Mouse (Mus musculus) CD4-positive helper T cell, adult 2 months (primary cell): ENCODE results near the gene Pafah2.

Source experiments
- DNase-seq: peaks from one replicate; pipeline ENCODE4 v3.0.0-alpha.2; 2012; ENCODE audit warnings: low read depth, missing footprints, low spot score

Gene Pafah2

GRCm38 (mm10) chr4:134395977-134396825 lies at the start of gene Pafah2:
Gene Pafah2 (plus strand): TSS chr4:134396320.
- DNase-seq = peak; percentile 98

- no peak for DNase-seq
Measured at GRCm38 (mm10) chr4:134348078-134348477, 48.0 kb upstream of the Pafah2 start.

GRCm38 (mm10) chr4:134348545-134348944 lies 47.6 kb upstream of the Pafah2 start:
- DNase-seq = no peak

- DNase-seq = no peak
Measured at GRCm38 (mm10) chr4:134349829-134350228, 46.3 kb upstream of the Pafah2 start.

- DNase-seq = no peak
Measured at GRCm38 (mm10) chr4:134350641-134351040, 45.5 kb upstream of the Pafah2 start.

DNA sequence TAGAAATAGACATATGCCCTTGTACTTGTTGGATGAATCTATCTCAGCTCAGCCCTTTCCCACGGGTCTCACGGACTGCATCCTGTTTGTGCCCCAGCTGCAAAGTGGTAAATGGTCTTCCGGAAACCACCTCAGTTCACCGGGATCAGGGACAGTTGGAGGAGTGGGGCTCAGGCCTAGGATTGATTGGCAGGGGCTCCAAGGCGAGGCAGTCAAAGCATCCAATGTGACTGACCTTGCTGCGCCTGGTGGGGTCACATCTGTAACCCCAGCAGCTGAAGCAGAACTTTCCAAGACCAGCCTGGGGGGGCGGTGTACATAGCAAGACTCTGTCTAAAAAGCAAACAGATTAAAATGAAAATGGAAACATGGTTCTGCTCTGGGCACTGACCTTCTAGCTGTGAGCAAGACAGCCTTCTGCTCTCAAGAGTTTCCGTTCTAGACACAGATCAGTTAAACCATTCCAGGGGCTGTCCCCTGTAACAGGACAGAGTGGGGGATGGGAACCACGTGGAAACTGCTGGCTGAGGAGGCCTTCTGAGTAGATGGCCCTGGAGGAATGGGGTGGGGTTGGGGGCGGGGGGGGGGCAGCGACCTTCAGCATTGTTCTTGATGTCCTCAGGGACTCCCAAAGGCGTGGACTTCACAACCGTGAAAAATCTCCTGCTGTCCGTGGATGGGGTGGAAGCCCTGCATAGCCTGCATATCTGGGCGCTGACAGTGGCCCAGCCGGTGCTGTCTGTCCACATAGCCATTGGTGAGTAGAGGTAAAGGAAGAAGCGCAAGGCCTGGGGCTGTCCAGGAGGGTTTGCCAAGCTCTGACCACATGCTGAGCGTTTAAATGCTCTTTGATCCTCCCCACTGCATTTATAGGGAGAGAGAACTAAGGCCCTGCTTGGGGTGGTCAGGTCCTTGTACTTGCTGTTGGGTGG lies 44.5 kb upstream of the Pafah2 start:
- no peak for DNase-seq

DNA sequence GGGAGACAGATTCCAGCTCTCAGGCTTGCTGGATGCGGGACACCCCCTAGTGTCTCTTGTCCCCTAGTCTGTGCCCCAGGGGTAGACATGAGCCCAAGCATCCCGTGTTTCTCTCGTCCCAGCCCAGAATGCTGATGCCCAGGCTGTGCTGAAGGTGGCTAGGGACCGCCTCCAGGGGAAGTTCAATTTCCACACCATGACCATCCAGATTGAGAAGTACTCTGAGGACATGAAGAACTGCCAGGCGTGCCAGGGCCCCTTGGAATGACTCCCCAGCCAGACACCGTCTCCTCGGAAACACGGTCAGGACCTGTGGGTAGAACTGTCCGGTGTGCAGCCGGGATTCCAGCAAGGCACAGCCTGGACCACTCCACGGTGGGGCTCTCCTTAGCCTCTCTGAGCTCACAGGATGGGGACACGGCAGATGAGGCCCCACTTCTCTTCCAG lies 43.8 kb upstream of the Pafah2 start:
- no peak for DNase-seq

DNA sequence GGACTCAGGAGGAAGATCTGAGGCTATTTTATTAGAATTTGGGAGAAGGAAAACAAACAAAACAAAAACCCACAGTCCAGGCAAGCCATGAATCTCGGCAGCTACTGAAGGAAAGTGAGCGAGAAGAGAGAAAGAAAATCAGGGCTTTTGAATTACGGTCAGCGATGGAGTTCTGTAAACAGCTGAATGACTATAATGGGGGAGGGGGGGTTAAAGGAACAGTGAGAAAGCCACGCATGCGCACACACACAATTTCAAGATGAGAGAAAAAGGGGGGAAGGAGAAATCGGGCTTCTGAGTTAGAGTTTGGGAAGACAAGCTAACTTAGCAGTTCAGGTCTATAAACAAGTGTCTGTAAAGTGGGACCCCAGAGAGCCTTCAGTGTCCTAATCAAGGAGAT lies 43.2 kb upstream of the Pafah2 start:
- no peak for DNase-seq

- no peak for DNase-seq
Measured at GRCm38 (mm10) chr4:134353527-134354409, 42.4 kb upstream of the Pafah2 start.

- no peak for DNase-seq
Measured at GRCm38 (mm10) chr4:134355841-134356452, 40.2 kb upstream of the Pafah2 start.

GRCm38 (mm10) chr4:134356591-134357460 lies 39.3 kb upstream of the Pafah2 start:
- DNase-seq = peak; percentile 75

DNA sequence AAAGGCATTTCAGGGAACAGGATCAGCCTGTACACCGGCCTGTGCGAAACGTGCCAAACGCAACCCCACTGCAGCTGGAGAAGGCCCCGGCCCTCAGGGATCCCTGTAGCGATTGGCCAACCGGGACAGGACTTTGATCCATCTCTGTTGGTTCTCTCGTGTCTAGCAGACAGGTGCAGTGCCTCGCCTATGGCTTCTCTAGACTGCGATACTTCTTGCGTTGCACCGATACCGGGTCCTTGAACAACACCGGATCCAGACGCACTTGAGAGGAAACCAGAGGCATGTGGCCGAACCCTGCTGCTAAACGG lies 38.7 kb upstream of the Pafah2 start:
- no peak for DNase-seq

DNA sequence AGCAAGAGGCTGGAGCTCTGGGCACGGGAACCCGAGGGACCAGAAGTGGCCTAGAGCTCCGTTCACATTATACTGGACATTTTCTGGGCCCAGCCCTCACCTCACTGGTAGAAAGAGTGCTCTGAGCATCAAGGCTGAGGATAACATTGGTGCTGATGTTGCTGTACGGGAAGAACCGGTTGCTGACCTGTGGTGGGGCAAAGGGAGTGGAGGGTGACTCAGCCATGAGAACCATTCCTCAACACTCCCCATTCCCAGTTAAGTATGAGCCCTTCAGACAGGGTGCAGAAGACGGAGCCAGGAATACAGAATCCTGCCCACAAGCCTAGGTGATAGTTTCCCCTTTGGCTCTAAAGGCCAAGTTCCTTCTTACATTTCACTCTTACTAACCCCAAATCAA lies 36.5 kb upstream of the Pafah2 start:
- no peak for DNase-seq

DNA sequence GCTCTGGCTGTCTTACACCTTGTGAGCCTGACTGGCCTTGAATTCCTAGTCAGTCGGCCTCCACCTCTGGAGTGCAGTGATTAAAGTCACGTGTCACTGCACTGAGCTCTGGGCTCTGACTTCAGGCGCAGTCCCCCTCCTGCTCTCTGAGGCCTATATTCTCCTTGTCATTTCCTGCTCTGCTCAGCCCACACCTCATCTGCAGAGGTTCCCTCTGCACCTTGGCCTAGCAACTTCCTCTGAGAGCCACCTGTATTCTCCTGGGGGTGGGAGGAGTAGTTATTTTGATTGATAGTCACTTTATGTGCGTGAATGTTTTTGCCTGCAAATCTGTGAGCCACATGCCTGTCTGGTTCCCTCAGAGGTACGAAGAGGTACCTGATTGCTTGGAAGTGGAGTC lies 34.9 kb upstream of the Pafah2 start:
- DNase-seq = peak; percentile 82

- DNase-seq = no peak
Measured at GRCm38 (mm10) chr4:134362124-134362523, 34.0 kb upstream of the Pafah2 start.

DNA sequence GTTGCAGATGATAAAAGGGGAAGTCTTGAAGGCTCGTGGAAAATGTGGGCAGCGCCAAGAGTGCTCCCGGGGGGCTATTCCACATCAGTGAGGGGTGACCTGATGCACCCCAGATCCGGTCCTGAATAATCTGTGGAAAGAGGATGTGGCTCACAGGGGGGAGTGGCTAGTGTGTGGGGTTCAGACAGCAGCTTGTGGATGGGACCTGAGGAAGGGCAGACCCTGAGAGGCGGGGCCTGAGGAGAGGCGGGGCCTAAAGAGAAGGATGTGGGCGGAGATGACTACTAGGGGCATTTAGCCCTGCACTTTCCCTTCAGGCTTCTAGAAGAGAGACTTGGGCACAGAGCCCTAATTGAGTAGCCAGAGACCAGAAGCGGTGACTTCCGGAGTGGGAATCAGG lies 33.5 kb upstream of the Pafah2 start:
- peak; percentile 83 for DNase-seq

DNA sequence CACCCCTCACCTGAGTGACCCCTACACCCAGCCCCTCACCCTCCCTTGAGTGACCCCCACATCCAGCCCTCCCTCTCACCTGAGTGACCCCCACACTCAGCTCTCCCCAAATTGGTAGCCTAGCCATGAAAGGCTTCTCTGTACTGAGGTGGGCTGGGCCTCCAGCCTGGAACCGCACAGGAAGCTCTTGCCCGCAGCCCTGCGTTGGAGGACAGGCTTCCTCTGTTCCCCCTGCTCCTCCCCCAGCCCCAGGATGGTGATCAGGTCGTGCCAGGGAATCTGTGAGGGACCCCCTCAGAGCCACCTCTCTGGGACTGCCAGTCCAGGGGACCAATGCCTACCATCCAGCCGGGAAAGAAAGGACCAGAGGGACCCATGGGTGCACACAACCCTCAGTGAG lies 30.8 kb upstream of the Pafah2 start:
- DNase-seq = peak; percentile 50

DNA sequence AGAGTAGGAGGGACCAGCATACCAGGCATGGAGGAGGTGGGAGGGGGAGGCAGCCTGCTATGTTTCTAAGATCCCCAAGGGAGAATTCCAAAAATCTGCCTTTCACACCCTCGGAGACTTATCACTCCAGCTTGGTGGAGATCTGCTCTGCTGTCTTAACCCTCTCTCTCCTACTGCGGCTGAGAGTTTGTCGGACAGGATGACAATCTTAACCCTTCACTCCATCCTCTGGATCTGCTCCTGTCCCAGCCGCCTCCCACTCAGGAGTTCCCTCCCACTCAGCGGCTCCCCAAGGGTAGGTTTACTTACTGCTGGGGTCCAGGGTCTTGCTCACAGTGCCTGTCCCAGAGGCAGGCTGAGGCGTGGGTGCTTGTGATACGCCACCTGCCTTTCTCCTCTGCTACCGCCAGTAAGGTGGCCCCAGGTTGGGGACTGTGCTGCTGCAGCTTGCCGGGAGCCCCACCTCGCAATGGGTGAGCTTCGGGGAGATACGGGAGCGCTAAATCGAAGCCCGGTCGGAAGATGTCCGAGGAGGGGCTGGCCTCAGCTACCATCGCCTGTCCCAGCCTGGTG lies 25.4 kb upstream of the Pafah2 start:
- DNase-seq = no peak

DNA sequence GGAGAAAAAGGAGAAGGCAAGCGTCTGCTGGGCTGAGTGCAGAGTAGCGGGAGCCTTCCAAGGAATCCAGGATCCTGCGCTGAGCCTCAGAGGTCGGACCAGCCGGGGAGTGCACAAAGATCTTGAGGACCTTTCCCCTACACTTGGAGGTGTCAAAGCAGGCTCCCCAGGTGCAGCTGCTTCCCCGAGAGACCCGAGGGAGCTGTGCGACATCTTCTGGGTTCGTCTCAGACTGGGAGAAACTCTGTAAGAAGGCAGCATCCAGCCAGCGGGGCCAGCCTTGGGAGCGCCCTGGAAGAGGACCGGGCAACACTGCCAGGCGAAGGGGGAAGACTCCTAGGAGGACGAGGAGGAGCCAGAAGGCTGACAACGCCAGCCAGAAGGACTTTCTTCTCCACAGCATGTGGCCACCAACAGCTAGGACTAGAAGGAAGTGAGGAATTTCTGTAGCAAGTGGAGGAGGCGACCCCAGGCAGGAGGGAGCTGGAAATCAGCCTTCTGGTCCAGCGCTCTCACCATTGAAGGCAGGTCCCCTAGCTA lies 24.7 kb upstream of the Pafah2 start:
- no peak for DNase-seq
